Mouse (Mus musculus) erythroblast, embryonic 14.5 days (primary cell): Measurements from ENCODE around the gene Olfr69.

Source experiments
- GATA1 ChIP-seq: IDR thresholded peaks from 2 replicates; pipeline ENCODE4 v1.6.1; 2012; ENCODE audit warnings: low read length, inconsistent platforms, mixed read lengths
- TAL1 ChIP-seq: IDR thresholded peaks from 3 replicates; pipeline ENCODE4 v1.6.1; 2012; ENCODE audit warnings: low read length, inconsistent platforms, mixed read lengths

DNA sequence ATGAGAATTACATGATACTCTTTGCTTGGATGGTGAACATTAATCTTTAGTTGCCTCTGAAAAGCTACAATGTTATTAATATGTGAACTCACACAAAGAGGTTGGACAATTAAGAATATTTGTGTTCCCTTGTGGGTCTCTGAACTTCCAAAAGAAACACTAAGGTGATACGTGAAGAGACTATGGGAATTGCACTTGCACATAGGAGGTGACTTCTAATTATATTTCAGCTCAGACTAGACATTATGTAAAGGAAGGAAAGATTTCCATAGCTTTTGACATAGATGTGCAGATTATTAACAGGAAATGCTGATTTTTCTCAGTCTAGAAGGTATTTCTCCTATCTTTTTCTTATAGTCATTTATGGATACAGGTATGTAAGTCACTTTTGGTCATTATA lies 41.3 kb downstream of the Olfr69 start, which contains the start of gene Olfr628:
- no peak for TF ChIP-seq GATA1
- no peak for TF ChIP-seq TAL1
